Mouse (Mus musculus): ENCODE data around the gene Rps18.

DNA sequence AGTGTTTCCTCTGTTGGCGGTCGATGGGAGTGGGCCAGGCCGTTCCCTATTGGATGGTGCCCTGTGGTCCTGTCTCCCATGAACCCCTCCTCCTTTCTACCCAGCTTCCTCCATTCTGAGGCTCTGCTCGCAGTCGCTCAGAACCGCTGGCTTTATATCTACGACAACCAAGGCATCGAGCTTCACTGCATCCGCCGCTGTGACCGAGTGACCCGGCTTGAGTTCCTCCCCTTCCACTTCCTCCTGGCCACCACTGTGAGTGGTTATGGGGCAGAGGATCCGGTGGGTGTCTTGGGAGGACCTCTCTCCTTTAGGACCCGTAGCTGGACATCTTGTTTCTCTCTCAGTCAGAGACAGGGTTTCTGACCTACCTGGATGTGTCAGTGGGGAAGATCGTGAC lies 12.3 kb downstream of the Rps18 start:
- TF ChIP-seq CTCF (IDR thresholded peaks at IDR 0.05; ENCODE audit: low read depth, low read length), result no peak
- TF ChIP-seq POLR2A (IDR thresholded peaks at IDR 0.05; ENCODE audit: extremely low read depth, insufficient read depth, low read length), result no peak

Measured in liver, adult 2 months (tissue).